Comparison of ENCODE assay signal across 9 mouse cellular contexts in the genomic region with DNA sequence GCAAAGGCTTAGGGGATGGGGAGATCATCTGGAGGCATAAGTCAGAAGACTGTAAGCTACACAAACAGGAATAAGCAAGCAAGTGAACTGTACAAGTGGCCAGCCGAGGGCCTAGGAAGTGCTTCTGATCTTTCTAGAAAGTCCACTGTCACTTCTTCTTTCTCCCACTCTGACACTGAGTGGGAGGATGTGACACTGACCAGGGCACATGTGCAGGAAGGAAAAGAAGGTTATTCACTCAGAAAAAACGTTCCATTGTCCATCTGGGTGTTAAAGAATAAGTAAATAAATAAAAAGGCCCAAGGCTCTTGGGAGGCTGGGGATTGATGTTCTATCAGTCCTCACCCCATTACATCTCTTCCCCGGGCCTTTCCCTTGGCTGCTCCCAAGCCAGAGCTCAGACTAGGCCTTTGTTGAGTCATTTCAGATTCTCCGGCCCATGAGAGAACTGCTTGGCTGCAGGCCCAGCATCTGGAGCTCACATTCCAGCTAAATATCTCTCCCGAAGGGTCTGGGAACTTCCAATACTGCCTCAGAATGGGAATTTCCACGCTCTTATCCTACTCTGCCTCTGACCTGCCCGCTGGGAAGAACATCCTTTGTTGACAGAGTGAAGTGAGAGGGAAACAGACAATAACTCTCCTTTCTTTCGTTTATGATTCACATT. TPM values are rescaled to one million over a fixed set of nuclear protein-coding genes. Genes with fewer than 3 reads are reported as not detected.
DNase-seq lines count a peak whose midpoint lies in the region; ATAC-seq and TF ChIP-seq lines count a peak whose summit lies in the region.
"Had no signal": no experiment of that assay in that cellular context is flagged by ENCODE, and none has a peak within 500 bp of the region (broad histone marks: within the 10 kb centered on the region; RNA-seq: fewer than 3 reads in every experiment).

No protein-coding gene starts in this region.

- H3K9ac ChIP-seq in intestine, embryonic 14.5 days (ENCODE audit: low read length) = no peak overlapping the region

- H3K4me2 ChIP-seq in intestine, embryonic 14.5 days (ENCODE audit: low read length) = no peak overlapping the region

- H3K27me3 ChIP-seq in intestine, embryonic 14.5 days (replicated peaks; ENCODE audit: control insufficient read depth, insufficient read depth, low read length) = no peaks in the 10 kb centered on the region

- no peak for TF ChIP-seq CTCF in lung, adult 2 months (IDR thresholded peaks at IDR 0.05; ENCODE audit: insufficient read depth, low read length)

- peak overlapping the region; percentile 86 for H3K27ac ChIP-seq in intestine, embryonic 14.5 days (ENCODE audit: low read depth)

- WGBS in intestine, embryonic 14.5 days = 19% methylated on average over 8 of the region's 8 CpGs
- WGBS in lung, adult 2 months = 28% methylated on average over 8 of the region's 8 CpGs

- TF ChIP-seq POLR2A in lung, adult 2 months (IDR thresholded peaks at IDR 0.05; ENCODE audit: borderline replicate concordance, extremely low read depth, low read depth, low read length) = no peak

- peak; percentile 16 for DNase-seq in right cerebral cortex, postnatal 14 days
- no peak for DNase-seq in right cerebral cortex, postnatal 25 days
- DNase-seq in gastrocnemius, postnatal 25 days = peak; percentile 87
- peak; percentile 64 for DNase-seq in intestine, embryonic 14.5 days (ENCODE audit: low spot score)
- peak; percentile 20 for DNase-seq in lung, adult 2 months
- peak; percentile 71 for DNase-seq in testis, postnatal 10 days (ENCODE audit: low spot score)
- no peak for DNase-seq in MN1 (ENCODE audit: low spot score)
- no peak for DNase-seq in spleen, adult 12 weeks (ENCODE audit: low spot score)

- no peaks in the 10 kb centered on the region for H3K9me3 ChIP-seq in intestine, embryonic 14.5 days (ENCODE audit: control insufficient read depth, low read length)

- ATAC-seq in intestine, embryonic 14.5 days (replicated peaks; ENCODE audit: low FRiP score, low TSS enrichment, low read depth) = peak; percentile 47; the same call in 1 of the 2 replicates

- no peaks in the 10 kb centered on the region for H3K36me3 ChIP-seq in intestine, embryonic 14.5 days (ENCODE audit: control insufficient read depth, insufficient read depth, low read length)

- peaks cover 5% of the 10 kb centered on the region; the same call in 1 of the 2 replicates for H3K4me1 ChIP-seq in intestine, embryonic 14.5 days (replicated peaks; ENCODE audit: control insufficient read depth, insufficient read depth, low read length)
- no peaks in the 10 kb centered on the region; the same call in 1 of the 2 replicates for H3K4me1 ChIP-seq in lung, adult 2 months (ENCODE audit: control insufficient read depth, insufficient read depth, low read length)

- H3K4me3 ChIP-seq in intestine, embryonic 14.5 days (ENCODE audit: low read depth, low read length) = no peak overlapping the region
- no peak overlapping the region for H3K4me3 ChIP-seq in lung, adult 2 months (replicated peaks; ENCODE audit: extremely low read depth, low read depth, low read length)

RNA-seq across cellular contexts. Expression of a gene that starts 2.6 kb away (rescaled TPM):
- under 1 TPM; 0.35 to 0.46 TPM for total RNA-seq in gastrocnemius, postnatal 25 days (2021)
- polyA plus RNA-seq in intestine, embryonic 14.5 days (2014; fragmentation: Nextera tagmentation; extraction: Ambion mirVana) = 14.0 and 17.4 TPM in 2 replicates
- 1.9 and 2.5 TPM in 2 replicates for polyA plus RNA-seq in lung, adult 2 months (2012; rRNA removed)
- polyA plus RNA-seq: limb, embryonic 11.5 days had no signal

RNA-seq across cellular contexts. Expression of a gene that starts 5.6 kb away (rescaled TPM):
- not detected for total RNA-seq in gastrocnemius, postnatal 25 days (2021)
- polyA plus RNA-seq in intestine, embryonic 14.5 days (2014; fragmentation: Nextera tagmentation; extraction: Ambion mirVana) = not detected in 2 replicates
- polyA plus RNA-seq in lung, adult 2 months (2012; rRNA removed) = not detected in 2 replicates
- polyA plus RNA-seq: limb, embryonic 11.5 days had no signal

RNA-seq across cellular contexts. Expression of a gene that starts 12.7 kb away (rescaled TPM):
- under 1 TPM in 1 of 2 experiments, not detected in 1; 0.35 TPM for total RNA-seq in gastrocnemius, postnatal 25 days (2021)
- 3.6 TPM in 2 replicates for polyA plus RNA-seq in intestine, embryonic 14.5 days (2014; fragmentation: Nextera tagmentation; extraction: Ambion mirVana)
- 0.51 and 0.58 TPM in 2 replicates for polyA plus RNA-seq in lung, adult 2 months (2012; rRNA removed)
- polyA plus RNA-seq: limb, embryonic 11.5 days had no signal

RNA-seq across cellular contexts. Expression of a gene that starts 24.8 kb away (rescaled TPM):
- total RNA-seq in gastrocnemius, postnatal 25 days (2021) = 10 to 100 TPM; 12.2 to 14.3 TPM
- 52.3 and 61.1 TPM in 2 replicates for polyA plus RNA-seq in intestine, embryonic 14.5 days (2014; fragmentation: Nextera tagmentation; extraction: Ambion mirVana)
- polyA plus RNA-seq in lung, adult 2 months (2012; rRNA removed) = 6.9 and 7.6 TPM in 2 replicates
- polyA plus RNA-seq: limb, embryonic 11.5 days had no signal

Comparison
In these comparisons a context has a peak if more than half of its experiments do, and no peak if none do; other contexts are left out.
1. DNase-seq: peak in right cerebral cortex, postnatal 14 days (single experiment), gastrocnemius, postnatal 25 days (single experiment), intestine, embryonic 14.5 days (single experiment), lung, adult 2 months (single experiment) and testis, postnatal 10 days (single experiment); none in right cerebral cortex, postnatal 25 days (single experiment), MN1 (single experiment) and spleen, adult 12 weeks (single experiment).